Mouse (Mus musculus) MEL (cell line): ENCODE data around the gene Shisa4. TPM values are rescaled to one million over a fixed set of nuclear protein-coding genes. Genes with fewer than 3 reads are reported as not detected.

Source experiments
- DNase-seq: peaks from one replicate; pipeline ENCODE4 v3.0.0; 2011; ENCODE audit warnings: low read depth, low spot score
- H3K27ac ChIP-seq: 2 replicates; pipeline ENCODE4 v1.5.1; 2012; ENCODE audit warnings: low read depth, mild to moderate bottlenecking, control low read depth, low read length, moderate library complexity; ENCODE audit not compliant: control insufficient read depth
- H3K27me3 ChIP-seq, 2 experiments: fragments of 150-350 bp in 1 of 2; sonication (generic) in 1 of 2; 2 replicates each; pipeline ENCODE4 v1.6.1; 2012; ENCODE audit warnings: low read length in 2 of 2, mild to moderate bottlenecking in 2 of 2, improper control_type of control experiment in 1 of 2, moderate library complexity in 1 of 2; ENCODE audit not compliant: insufficient read depth in 2 of 2, control insufficient read depth in 1 of 2
- H3K36me3 ChIP-seq, 2 experiments: 2 replicates each; pipeline ENCODE4 v1.6.1; 2012 to 2014; ENCODE audit warnings: low read length in 2 of 2, improper control_type of control experiment in 1 of 2, inconsistent platforms in 1 of 2, mild to moderate bottlenecking in 1 of 2; ENCODE audit not compliant: insufficient read depth in 2 of 2, control insufficient read depth in 1 of 2
- H3K4me1 ChIP-seq, 2 experiments: fragments of 150-350 bp in 1 of 2; sonication (generic) in 1 of 2; 2 replicates each; pipeline ENCODE4 v1.6.1; 2012; ENCODE audit warnings: low read length in 2 of 2, improper control_type of control experiment in 1 of 2, mild to moderate bottlenecking in 1 of 2; ENCODE audit not compliant: insufficient read depth in 2 of 2, control insufficient read depth in 1 of 2
- H3K4me3 ChIP-seq, 2 experiments: fragments of 150-350 bp in 1 of 2; sonication (generic) in 1 of 2; 2 replicates each; pipeline ENCODE4 v1.5.1; 2012; ENCODE audit warnings: low read depth in 2 of 2, low read length in 2 of 2, mild to moderate bottlenecking in 2 of 2, moderate library complexity in 2 of 2, control low read depth in 1 of 2, improper control_type of control experiment in 1 of 2; ENCODE audit not compliant: control insufficient read depth in 1 of 2, insufficient read depth in 1 of 2
- H3K79me2 ChIP-seq: 2 replicates; pipeline ENCODE4 v1.6.1; 2012; ENCODE audit warnings: mild to moderate bottlenecking, low read length, moderate library complexity; ENCODE audit not compliant: control insufficient read depth, poor library complexity, insufficient read depth
- H3K9ac ChIP-seq: 2 replicates; pipeline ENCODE4 v1.6.1; 2012; ENCODE audit warnings: low read depth, mild to moderate bottlenecking, control low read depth, low read length, moderate library complexity; ENCODE audit not compliant: control insufficient read depth, poor library complexity, severe bottlenecking
- H3K9me3 ChIP-seq: fragments of 150-350 bp; sonication (generic); replicated peaks from 2 replicates; pipeline ENCODE4 v1.6.1; 2012; ENCODE audit warnings: mild to moderate bottlenecking, low read length, improper control_type of control experiment, moderate library complexity; ENCODE audit not compliant: insufficient read depth
- CHD2 ChIP-seq: IDR thresholded peaks from 2 replicates; pipeline ENCODE4 v1.6.1; 2011; ENCODE audit warnings: low read length, improper control_type of control experiment
- E2F4 ChIP-seq: IDR thresholded peaks from 2 replicates; pipeline ENCODE4 v1.6.1; 2011; ENCODE audit warnings: low read depth, low read length, improper control_type of control experiment, borderline replicate concordance
- GABPA ChIP-seq: IDR thresholded peaks from 2 replicates; pipeline ENCODE4 v1.6.1; 2012; ENCODE audit warnings: low read depth, mild to moderate bottlenecking, inconsistent platforms, low read length, improper control_type of control experiment, moderate library complexity
- GATA1 ChIP-seq: IDR thresholded peaks from 2 replicates; pipeline ENCODE4 v1.6.1; 2011; ENCODE audit warnings: low read depth, low read length, improper control_type of control experiment
- KAT2A ChIP-seq: conservative IDR thresholded peaks from 2 replicates; pipeline ENCODE4 v1.6.1; 2012; ENCODE audit warnings: low read depth, low read length, improper control_type of control experiment, inconsistent platforms
- MEF2A ChIP-seq: IDR thresholded peaks from 2 replicates; pipeline ENCODE4 v1.6.1; 2014; ENCODE audit warnings: low read depth, mild to moderate bottlenecking, inconsistent platforms, low read length, improper control_type of control experiment; ENCODE audit not compliant: poor library complexity, insufficient replicate concordance, severe bottlenecking; ENCODE audit errors: extremely low read depth
- MYB ChIP-seq: IDR thresholded peaks from 2 replicates; pipeline ENCODE4 v1.6.1; 2011; ENCODE audit warnings: mild to moderate bottlenecking, low read depth, low read length, improper control_type of control experiment
- NELFE ChIP-seq: IDR thresholded peaks from 2 replicates; pipeline ENCODE4 v1.6.1; 2011; ENCODE audit warnings: low read depth, low read length, improper control_type of control experiment
- POLR2AphosphoS2 ChIP-seq: IDR thresholded peaks from 2 replicates; pipeline ENCODE4 v1.6.1; 2011; ENCODE audit warnings: low read length, improper control_type of control experiment
- POLR2AphosphoS5 ChIP-seq: IDR thresholded peaks from 2 replicates; pipeline ENCODE4 v1.6.1; 2012; ENCODE audit warnings: low read depth, borderline replicate concordance, mild to moderate bottlenecking, inconsistent platforms, low read length, moderate library complexity, mixed read lengths
- RAD21 ChIP-seq: IDR thresholded peaks from 2 replicates; pipeline ENCODE4 v1.6.1; 2011; ENCODE audit warnings: mild to moderate bottlenecking, low read depth, low read length, improper control_type of control experiment
- SMC3 ChIP-seq: IDR thresholded peaks from 2 replicates; pipeline ENCODE4 v1.6.1; 2011; ENCODE audit warnings: low read depth, low read length, improper control_type of control experiment
- TAL1 ChIP-seq: IDR thresholded peaks from 2 replicates; pipeline ENCODE4 v1.6.1; 2012; ENCODE audit warnings: mild to moderate bottlenecking, inconsistent platforms, low read length, moderate library complexity, mixed read lengths
- TCF12 ChIP-seq: IDR thresholded peaks from 2 replicates; pipeline ENCODE4 v1.6.1; 2014; ENCODE audit warnings: low read depth, mild to moderate bottlenecking, inconsistent platforms, low read length, improper control_type of control experiment, moderate library complexity
- USF1 ChIP-seq: IDR thresholded peaks from 2 replicates; pipeline ENCODE4 v1.6.1; 2014; ENCODE audit warnings: low read depth, mild to moderate bottlenecking, inconsistent platforms, low read length, improper control_type of control experiment, moderate library complexity
- USF2 ChIP-seq, 2 experiments: IDR thresholded peaks; 2 replicates each; pipeline ENCODE4 v1.6.1; 2011 to 2012; ENCODE audit warnings: improper control_type of control experiment in 2 of 2, low read length in 2 of 2, borderline replicate concordance in 1 of 2, inconsistent platforms in 1 of 2, low read depth in 1 of 2, mild to moderate bottlenecking in 1 of 2; ENCODE audit not compliant: insufficient read depth in 1 of 2
- ZKSCAN1 ChIP-seq: IDR thresholded peaks from 2 replicates; pipeline ENCODE4 v1.6.1; 2012; ENCODE audit warnings: low read depth, mild to moderate bottlenecking, inconsistent platforms, low read length, improper control_type of control experiment, moderate library complexity
- ZMIZ1 ChIP-seq: IDR thresholded peaks from 2 replicates; pipeline ENCODE4 v1.6.1; 2012; ENCODE audit warnings: low read depth, mild to moderate bottlenecking, inconsistent platforms, low read length, improper control_type of control experiment, moderate library complexity
- ZNF384 ChIP-seq: IDR thresholded peaks from 2 replicates; pipeline ENCODE4 v1.6.1; 2012; ENCODE audit warnings: low read depth, mild to moderate bottlenecking, inconsistent platforms, low read length, improper control_type of control experiment
- polyA plus RNA-seq, 2 experiments: library from polyadenylated mRNA; stranded (reverse) in 1 of 2; unstranded in 1 of 2; fragments of >175 nt in 1 of 2; fragments of >200 nt in 1 of 2; gene quantifications; 2 replicates each; pipeline versions ENCODE4 v1.2.1 to v1.2.4; 2012; ENCODE audit warnings: low replicate concordance in 2 of 2, low read depth in 1 of 2; ENCODE audit not compliant: insufficient read length in 2 of 2, insufficient read depth in 1 of 2, missing spikeins in 1 of 2
- total RNA-seq: library from RNA; depleted of rRNA; stranded (reverse); fragments of 300-350 nt; gene quantifications from 2 replicates; pipeline ENCODE4 v1.2.3, GENCODE M21; 2012

Gene Shisa4
- total and polyA plus RNA-seq, 3 experiments, result not detected

- DNase-seq, result peak; percentile 50
- no peaks in the 10 kb centered on the region for H3K79me2 ChIP-seq
- H3K4me1 ChIP-seq, result no peaks in the 10 kb centered on the region; a peak in 1 of 4 replicates
- no peak overlapping the region for H3K9ac ChIP-seq
- no peaks in the 10 kb centered on the region for H3K9me3 ChIP-seq
- no peak overlapping the region for H3K4me3 ChIP-seq
- no peak for TF ChIP-seq GATA1
- TF ChIP-seq, all 39 proteins: peak for 0
- H3K36me3 ChIP-seq, result no peaks in the 10 kb centered on the region
- H3K27me3 ChIP-seq, result peaks cover 0 to 5% of the 10 kb centered on the region in 2 experiments; a peak in 3 of 4 replicates
- H3K27ac ChIP-seq, result no peak overlapping the region
Measured at GRCm38 (mm10) chr1:135344026-135344425, 31.0 kb downstream of the Shisa4 start.

- Histone ChIP-seq H3K27me3 (peaks cover 0 to 5% of the 10 kb centered on the region in 2 experiments; a peak in 3 of 4 replicates), H3K79me2 (no peaks in the 10 kb centered on the region), H3K9me3 (no peaks in the 10 kb centered on the region), H3K27ac (no peak overlapping the region), H3K4me3 (no peak overlapping the region), H3K36me3 (no peaks in the 10 kb centered on the region), H3K4me1 (no peaks in the 10 kb centered on the region; a peak in 1 of 4 replicates), H3K9ac (no peak overlapping the region)
- DNase-seq, result no peak
- TF ChIP-seq USF2 (IDR thresholded peaks at IDR 0.05; ENCODE audit: borderline replicate concordance in 1 of 2, insufficient read depth in 1 of 2, low read depth in 1 of 2, low read length in 2 of 2), result no peak
- TF ChIP-seq POLR2AphosphoS2, result no peak
- TF ChIP-seq TCF12, result no peak
Measured at GRCm38 (mm10) chr1:135341947-135342346, 33.1 kb downstream of the Shisa4 start.

- H3K9ac ChIP-seq, result no peak overlapping the region
- TF ChIP-seq RAD21, result no peak
- no peak overlapping the region for H3K4me3 ChIP-seq
- H3K9me3 ChIP-seq, result no peaks in the 10 kb centered on the region
- no peak for DNase-seq
- no peak overlapping the region for H3K27ac ChIP-seq
- no peaks in the 10 kb centered on the region for H3K36me3 ChIP-seq
- H3K4me1 ChIP-seq, result no peaks in the 10 kb centered on the region
- H3K79me2 ChIP-seq, result no peaks in the 10 kb centered on the region
- H3K27me3 ChIP-seq, result peaks cover 4 to 14% of the 10 kb centered on the region in 2 experiments; a peak in 3 of 4 replicates
Measured at GRCm38 (mm10) chr1:135330578-135330977, 44.5 kb downstream of the Shisa4 start.

- H3K27me3 ChIP-seq, result peaks cover 14 to 19% of the 10 kb centered on the region in 2 experiments
Measured at GRCm38 (mm10) chr1:135328368-135328767, 46.7 kb downstream of the Shisa4 start.

More at GRCm38 (mm10) chr1:135328368-135328767, 46.7 kb downstream of the Shisa4 start:
- no peak for DNase-seq
- H3K27ac ChIP-seq, result no peak overlapping the region
- H3K36me3 ChIP-seq, result no peaks in the 10 kb centered on the region
- no peaks in the 10 kb centered on the region for H3K9me3 ChIP-seq
- H3K9ac ChIP-seq, result no peak overlapping the region
- H3K4me3 ChIP-seq, result no peak overlapping the region
- no peaks in the 10 kb centered on the region for H3K79me2 ChIP-seq
- H3K4me1 ChIP-seq, result no peaks in the 10 kb centered on the region
- TF ChIP-seq USF2 (IDR thresholded peaks at IDR 0.05; ENCODE audit: borderline replicate concordance in 1 of 2, insufficient read depth in 1 of 2, low read depth in 1 of 2, low read length in 2 of 2) (no peak), TCF12 (no peak), MYB (no peak), E2F4 (no peak), KAT2A (no peak), CHD2 (no peak), GABPA (no peak), ZKSCAN1 (no peak), USF1 (no peak), ZMIZ1 (no peak), POLR2AphosphoS5 (no peak), MEF2A (no peak), SMC3 (no peak), ZNF384 (no peak), NELFE (no peak), TAL1 (no peak), POLR2AphosphoS2 (no peak)
